Mouse (Mus musculus): ENCODE measurements at regions not wholly inside any gene's neighbourhood (a gene's known extent, or its start where the extent isn't known, plus 50 kb on each side); places are given as distances from the start of the nearest gene placed in this dataset.

DNA sequence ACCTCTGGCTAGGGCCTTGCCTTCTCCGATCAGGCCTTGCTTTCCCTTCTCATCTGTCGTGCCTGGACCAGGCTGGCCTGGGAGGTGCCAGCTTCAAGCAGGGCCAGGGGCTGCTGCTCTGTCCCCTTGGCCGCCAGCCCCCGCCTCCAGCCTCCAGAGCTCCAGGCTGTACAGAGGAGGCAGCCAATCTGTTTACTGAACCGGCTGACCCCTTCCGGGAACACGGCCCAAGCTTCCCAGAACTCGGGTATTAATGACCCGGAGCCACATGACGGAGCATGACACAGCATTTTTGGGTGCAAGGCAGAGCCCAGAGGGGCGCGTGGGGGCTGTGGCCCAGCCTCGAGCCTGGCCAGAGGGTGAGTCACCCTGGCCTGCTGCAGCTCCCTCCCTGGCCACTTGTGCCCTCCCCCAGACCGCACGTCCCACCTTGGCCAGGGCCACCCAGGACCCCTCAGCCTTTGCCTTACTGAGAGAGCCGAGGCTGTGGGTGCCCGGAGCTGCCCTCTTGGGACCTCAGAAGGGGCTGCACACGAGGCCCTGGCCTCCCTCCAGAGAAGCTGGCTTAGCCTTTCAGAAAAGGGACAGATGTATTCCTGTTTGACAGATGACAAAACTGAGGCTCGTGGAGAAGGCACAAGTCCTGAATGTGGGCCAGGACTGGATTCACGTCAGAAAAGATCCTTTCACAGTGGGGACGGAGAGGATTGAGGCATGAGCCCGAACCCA is 75.6 kb upstream of the Tmem189 start:
- TF ChIP-seq CTCF (IDR thresholded peaks at IDR 0.05; ENCODE audit: extremely low read depth, insufficient read depth, low read length) (no peak), POLR2A (IDR thresholded peaks at IDR 0.05; ENCODE audit: extremely low read depth, insufficient read depth, low read length) (no peak)
